Mouse (Mus musculus) thymus, adult 2 months (tissue): ENCODE data around the gene Chst8.

ENCODE experiments used
- CTCF ChIP-seq: fragments of 200-500 bp; IDR thresholded peaks from 2 replicates; pipeline ENCODE4 v1.5.1; 2012; ENCODE audit warnings: mild to moderate bottlenecking, control low read depth, low read length, moderate library complexity, borderline replicate concordance; ENCODE audit not compliant: control insufficient read depth, poor library complexity, insufficient read depth; ENCODE audit errors: extremely low read depth
- POLR2A ChIP-seq: fragments of 200-500 bp; IDR thresholded peaks from 2 replicates; pipeline ENCODE4 v1.6.1; 2012; ENCODE audit warnings: mild to moderate bottlenecking, low read length, control low read depth, moderate library complexity; ENCODE audit not compliant: control insufficient read depth, poor library complexity, insufficient read depth; ENCODE audit errors: extremely low read depth

GRCm38 (mm10) chr7:34787171-34787570 lies 25.3 kb downstream of the Chst8 start:
- TF ChIP-seq CTCF (no peak), POLR2A (no peak)
